15 mouse cellular contexts compared by ENCODE assay signal in the genomic region with DNA sequence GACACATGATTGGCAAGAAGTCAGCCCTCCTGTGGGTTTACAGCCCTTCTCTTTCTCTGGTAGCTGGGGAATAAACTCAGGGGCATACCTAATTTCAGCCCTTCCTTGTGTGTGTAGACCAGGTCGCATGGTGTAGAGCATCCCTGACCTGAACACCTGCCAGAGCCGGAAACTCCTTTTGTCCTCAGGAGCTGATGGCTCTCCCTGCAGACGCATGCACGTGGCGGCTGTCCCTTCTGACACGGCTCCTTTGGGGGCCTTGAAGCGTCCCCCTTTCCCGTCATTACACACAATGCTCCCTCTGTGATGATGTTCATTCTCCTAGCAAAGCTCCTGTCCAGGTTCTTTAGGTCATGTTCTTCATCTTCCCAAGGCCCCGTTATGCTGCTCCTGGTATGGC.
"Had no signal": no experiment of that assay in that cellular context is flagged by ENCODE, and none has a peak within 500 bp of the region (broad histone marks: within the 10 kb centered on the region; RNA-seq: fewer than 3 reads in every experiment).

No protein-coding gene starts in this region.

- H3K9ac ChIP-seq: liver, postnatal 0 days; lung, embryonic 15.5 days; midbrain, embryonic 13.5 days; midbrain, embryonic 15.5 days; neural tube, embryonic 12.5 days had no signal

- H3K36me3 ChIP-seq: lung, embryonic 15.5 days; midbrain, embryonic 13.5 days; midbrain, embryonic 15.5 days; neural tube, embryonic 12.5 days had no signal

- DNase-seq: liver, postnatal 0 days; lung, adult 2 months; lung, postnatal 14 days; lung, postnatal 36 days; right cerebral cortex, postnatal 14 days; thymus, adult 18-20 months; thymus, postnatal 14 days; thymus, postnatal 36 days had no signal

- H3K9me3 ChIP-seq: lung, embryonic 15.5 days; midbrain, embryonic 13.5 days; midbrain, embryonic 15.5 days; neural tube, embryonic 12.5 days had no signal

- H3K4me3 ChIP-seq: lung, embryonic 15.5 days; megakaryocyte, embryonic 14.5 days; midbrain, embryonic 13.5 days; midbrain, embryonic 15.5 days; neural tube, embryonic 12.5 days had no signal

- ATAC-seq: liver, postnatal 0 days; lung, postnatal 0 days; midbrain, embryonic 13.5 days; midbrain, embryonic 15.5 days had no signal

- H3K27me3 ChIP-seq: lung, embryonic 15.5 days; midbrain, embryonic 13.5 days; midbrain, embryonic 15.5 days; neural tube, embryonic 12.5 days had no signal

- H3K4me1 ChIP-seq: lung, embryonic 15.5 days; midbrain, embryonic 13.5 days; midbrain, embryonic 15.5 days; neural tube, embryonic 12.5 days had no signal

- H3K27ac ChIP-seq: lung, embryonic 15.5 days; macrophage; midbrain, embryonic 13.5 days; midbrain, embryonic 15.5 days; neural tube, embryonic 12.5 days had no signal
